Mouse (Mus musculus): ENCODE measurements around the gene Gm26558. TPM values are rescaled to one million over a fixed set of nuclear protein-coding genes. Genes with fewer than 3 reads are reported as not detected.

The Gm26558 gene
- 3.1 and 5.0 TPM in 2 replicates for polyA plus RNA-seq (2015; fragmentation: Nextera tagmentation; extraction: Ambion mirVana)

DNA sequence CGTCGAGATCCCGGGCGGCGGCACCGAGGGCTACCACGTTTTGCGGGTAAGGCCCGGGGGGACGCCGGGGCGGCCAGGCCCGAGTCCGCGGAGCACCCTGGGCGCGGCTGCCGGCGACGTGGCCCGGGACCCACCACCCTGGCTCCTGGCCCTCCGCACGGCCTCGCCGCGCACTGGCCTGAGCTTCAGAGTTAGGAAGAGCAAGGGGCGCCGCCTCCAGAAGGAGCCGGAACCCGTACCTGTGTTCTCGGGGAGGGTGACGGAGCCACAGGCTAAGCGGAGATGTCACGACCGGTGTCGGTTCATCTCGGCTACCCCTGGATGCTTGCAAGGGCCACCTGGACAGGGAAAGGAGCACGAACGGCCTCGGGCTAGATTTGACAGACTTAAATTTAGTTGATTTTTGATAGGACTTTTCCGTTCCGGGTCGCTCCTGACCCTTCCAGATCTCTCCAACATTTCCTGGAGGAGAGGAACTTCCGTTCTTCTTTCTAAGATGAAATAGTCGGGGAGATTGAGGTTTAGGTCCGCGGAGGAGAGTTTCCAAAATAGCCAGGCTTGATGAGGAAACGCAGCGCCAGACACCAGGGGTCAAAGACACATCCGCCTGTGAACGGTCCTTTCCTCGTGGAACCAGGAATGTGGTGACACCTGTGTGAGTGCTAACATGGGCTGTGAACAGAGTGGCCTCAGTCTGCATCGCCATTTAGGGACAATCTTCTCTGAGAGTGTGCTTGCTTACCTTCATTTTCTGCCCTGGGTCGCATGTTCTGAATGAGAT lies at the start of gene Gm26558:
Gene Gm26558 (minus strand): TSS at position 394 of the 781 bp plus-strand sequence.
- Histone ChIP-seq H3K9me3 (replicated peaks; ENCODE audit: low read length) (no peaks in the 10 kb centered on the region), H3K4me1 (replicated peaks; ENCODE audit: insufficient read depth, low read length) (peaks cover 9% of the 10 kb centered on the region; the same call in 1 of the 2 replicates), H3K9ac (ENCODE audit: low read depth, low read length) (peak within 1 kb of the TSS; percentile 98), H3K4me3 (replicated peaks; ENCODE audit: low read depth, low read length) (peak within 1 kb of the TSS; percentile 90), H3K27ac (peak within 1 kb of the TSS; percentile 97), H3K27me3 (ENCODE audit: insufficient read depth, low read length) (no peaks in the 10 kb centered on the region; the same call in 1 of the 2 replicates), H3K4me2 (ENCODE audit: low read length) (peak within 1 kb of the TSS; percentile 71), H3K36me3 (ENCODE audit: insufficient read depth, low read length) (no peaks in the 10 kb centered on the region)
- under 1% methylated on average over 50 of the region's 54 CpGs for WGBS
- peak; percentile 48 for DNase-seq (ENCODE audit: low spot score)
- TF ChIP-seq CTCF (IDR thresholded peaks at IDR 0.05; ENCODE audit: low read depth): no peak
- peak; percentile 82 for ATAC-seq (replicated peaks; ENCODE audit: low FRiP score, low read depth)

DNA sequence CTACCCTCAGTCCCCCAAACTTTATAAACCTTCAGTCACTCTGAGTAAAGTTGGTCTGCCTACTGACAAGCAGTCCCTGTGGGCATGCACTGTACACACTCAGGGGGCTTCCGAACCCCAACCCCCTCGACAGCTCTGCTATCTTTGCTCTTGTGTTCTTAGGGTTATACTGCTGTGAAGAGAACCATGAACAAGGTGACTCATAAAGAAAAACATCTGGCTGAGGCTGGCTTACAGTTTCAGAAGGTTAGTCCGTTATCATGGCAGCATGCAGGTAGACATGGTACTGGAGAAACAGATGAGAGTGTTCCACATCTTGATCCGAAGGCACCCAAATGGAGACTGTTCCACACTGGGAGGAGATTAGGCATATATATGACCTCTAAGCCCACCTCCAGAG lies 49.0 kb upstream of the Gm26558 start:
- no peak for TF ChIP-seq CTCF (IDR thresholded peaks at IDR 0.05; ENCODE audit: low read depth)
- H3K4me3 ChIP-seq (replicated peaks; ENCODE audit: low read depth, low read length): no peak overlapping the region
- no peaks in the 10 kb centered on the region for H3K27me3 ChIP-seq (ENCODE audit: insufficient read depth, low read length)
- WGBS: 92% methylated on average over 4 of the region's 4 CpGs
- ATAC-seq (replicated peaks; ENCODE audit: low FRiP score, low read depth): no peak
- no peak overlapping the region for H3K9ac ChIP-seq (ENCODE audit: low read depth, low read length)
- no peak overlapping the region for H3K4me2 ChIP-seq (ENCODE audit: low read length)
- no peaks in the 10 kb centered on the region for H3K4me1 ChIP-seq (replicated peaks; ENCODE audit: insufficient read depth, low read length)
- no peak for DNase-seq (ENCODE audit: low spot score)
- H3K27ac ChIP-seq: no peak overlapping the region
- peaks cover 31% of the 10 kb centered on the region; the same call in 1 of the 2 replicates for H3K36me3 ChIP-seq (ENCODE audit: insufficient read depth, low read length)
- no peaks in the 10 kb centered on the region for H3K9me3 ChIP-seq (replicated peaks; ENCODE audit: low read length)

DNA sequence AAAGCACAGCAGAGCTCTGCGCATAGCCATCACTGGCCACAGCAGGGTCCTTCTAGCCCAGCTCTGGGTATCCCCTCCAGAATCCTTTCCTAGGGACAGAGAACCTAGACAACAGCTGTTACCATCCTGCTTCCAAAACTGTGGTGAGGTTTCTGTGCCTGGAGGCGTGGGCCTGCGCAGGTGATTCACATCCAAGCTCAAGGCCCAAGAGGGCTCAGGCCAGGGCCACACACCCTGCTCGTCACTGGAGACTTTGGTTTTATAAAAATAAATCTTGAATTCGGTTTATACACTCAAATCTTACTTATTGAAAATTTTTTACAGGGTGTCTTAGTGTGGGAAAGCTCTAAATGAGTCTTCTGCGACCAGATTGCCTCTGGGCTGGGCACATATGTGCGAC lies 48.3 kb upstream of the Gm26558 start:
- no peak overlapping the region for H3K27ac ChIP-seq
- H3K9me3 ChIP-seq (replicated peaks; ENCODE audit: low read length): no peaks in the 10 kb centered on the region
- 95% methylated on average over 7 of the region's 7 CpGs for WGBS
- no peaks in the 10 kb centered on the region for H3K4me1 ChIP-seq (replicated peaks; ENCODE audit: insufficient read depth, low read length)
- H3K4me2 ChIP-seq (ENCODE audit: low read length): no peak overlapping the region
- H3K36me3 ChIP-seq (ENCODE audit: insufficient read depth, low read length): peaks cover 27% of the 10 kb centered on the region; the same call in 1 of the 2 replicates
- H3K9ac ChIP-seq (ENCODE audit: low read depth, low read length): no peak overlapping the region
- no peak for TF ChIP-seq CTCF (IDR thresholded peaks at IDR 0.05; ENCODE audit: low read depth)
- H3K27me3 ChIP-seq (ENCODE audit: insufficient read depth, low read length): no peaks in the 10 kb centered on the region
- no peak overlapping the region for H3K4me3 ChIP-seq (replicated peaks; ENCODE audit: low read depth, low read length)
- ATAC-seq (replicated peaks; ENCODE audit: low FRiP score, low read depth) (no peak), DNase-seq (ENCODE audit: low spot score) (no peak)

DNA sequence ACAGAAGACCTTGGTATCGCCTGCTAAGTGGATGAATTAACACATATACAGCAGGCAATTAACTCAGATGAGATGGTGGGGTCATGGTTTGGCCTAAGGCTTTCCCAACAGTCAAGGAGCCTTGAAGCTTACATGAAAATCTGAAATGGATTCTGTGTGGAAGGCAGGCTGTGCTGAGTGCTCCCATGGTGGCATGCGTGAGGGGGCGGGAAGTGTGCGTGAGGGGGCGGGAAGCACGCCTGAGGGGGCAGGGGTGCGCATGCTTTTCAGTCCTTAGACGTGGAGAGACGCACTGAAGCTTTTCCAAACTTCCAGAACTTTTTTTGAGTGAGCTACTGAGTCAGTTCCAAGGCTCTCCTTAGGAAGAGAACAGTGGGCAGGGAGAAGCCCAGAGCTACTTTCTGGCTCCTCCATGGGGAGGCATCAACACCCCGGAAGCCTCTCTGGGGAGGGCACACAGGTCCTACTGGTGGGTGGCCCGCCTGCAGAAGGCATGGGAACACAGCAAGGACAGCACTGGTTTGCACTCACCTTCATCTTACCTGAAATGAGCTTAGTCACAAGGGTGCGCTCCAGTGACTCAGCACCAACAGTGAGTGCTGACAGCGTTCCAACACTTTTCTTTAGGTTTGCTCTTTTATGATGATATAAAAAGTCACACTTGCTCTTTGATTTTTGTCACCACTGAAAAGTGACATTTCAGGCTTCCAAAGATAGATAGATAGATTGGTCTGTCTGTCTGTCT lies 47.2 kb upstream of the Gm26558 start:
- 0 out of 2 replicates have a peak, but pooled peaks cover 3% of the 10 kb centered on the region for H3K4me1 ChIP-seq (replicated peaks; ENCODE audit: insufficient read depth, low read length)
- H3K9me3 ChIP-seq (replicated peaks; ENCODE audit: low read length): no peaks in the 10 kb centered on the region
- H3K4me2 ChIP-seq (ENCODE audit: low read length): no peak overlapping the region
- H3K9ac ChIP-seq (ENCODE audit: low read depth, low read length): no peak overlapping the region
- peaks cover 20% of the 10 kb centered on the region; the same call in 1 of the 2 replicates for H3K36me3 ChIP-seq (ENCODE audit: insufficient read depth, low read length)
- no peak for TF ChIP-seq CTCF (IDR thresholded peaks at IDR 0.05; ENCODE audit: low read depth)
- H3K4me3 ChIP-seq (replicated peaks; ENCODE audit: low read depth, low read length): no peak overlapping the region
- no peak for DNase-seq (ENCODE audit: low spot score)
- no peak overlapping the region for H3K27ac ChIP-seq
- WGBS: 61% methylated on average over 13 of the region's 13 CpGs
- H3K27me3 ChIP-seq (ENCODE audit: insufficient read depth, low read length): no peaks in the 10 kb centered on the region
- ATAC-seq (replicated peaks; ENCODE audit: low FRiP score, low read depth): no peak

DNA sequence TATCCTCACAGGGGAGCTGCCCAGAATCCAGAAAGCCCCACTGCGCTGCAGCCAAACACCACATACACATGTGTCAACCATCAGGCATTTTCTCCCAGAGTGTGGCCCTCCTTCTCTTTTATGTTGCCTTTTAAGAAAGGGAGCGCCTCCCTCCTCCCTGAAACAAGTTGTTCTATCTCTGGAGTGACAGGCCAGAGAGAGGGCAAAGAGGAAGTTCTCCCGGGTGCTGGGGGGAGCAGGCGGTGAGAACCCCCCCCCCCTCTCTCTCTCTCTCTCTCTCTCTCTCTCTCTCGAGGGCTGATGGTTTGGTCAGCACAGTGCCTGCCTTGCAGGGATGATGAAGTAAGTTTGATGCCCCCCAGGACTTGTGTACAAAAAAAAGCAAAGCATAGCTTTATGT lies 40.5 kb upstream of the Gm26558 start:
- no peak for ATAC-seq (replicated peaks; ENCODE audit: low FRiP score, low read depth)
- Histone ChIP-seq H3K9me3 (replicated peaks; ENCODE audit: low read length) (no peaks in the 10 kb centered on the region), H3K36me3 (ENCODE audit: insufficient read depth, low read length) (no peaks in the 10 kb centered on the region), H3K4me1 (replicated peaks; ENCODE audit: insufficient read depth, low read length) (0 out of 2 replicates have a peak, but pooled peaks cover 3% of the 10 kb centered on the region), H3K9ac (ENCODE audit: low read depth, low read length) (no peak overlapping the region), H3K27ac (no peak overlapping the region), H3K4me3 (replicated peaks; ENCODE audit: low read depth, low read length) (no peak overlapping the region), H3K27me3 (ENCODE audit: insufficient read depth, low read length) (no peaks in the 10 kb centered on the region), H3K4me2 (ENCODE audit: low read length) (no peak overlapping the region)
- DNase-seq (ENCODE audit: low spot score): no peak
- 45% methylated on average over 5 of the region's 5 CpGs for WGBS
- TF ChIP-seq CTCF (IDR thresholded peaks at IDR 0.05; ENCODE audit: low read depth): no peak

DNA sequence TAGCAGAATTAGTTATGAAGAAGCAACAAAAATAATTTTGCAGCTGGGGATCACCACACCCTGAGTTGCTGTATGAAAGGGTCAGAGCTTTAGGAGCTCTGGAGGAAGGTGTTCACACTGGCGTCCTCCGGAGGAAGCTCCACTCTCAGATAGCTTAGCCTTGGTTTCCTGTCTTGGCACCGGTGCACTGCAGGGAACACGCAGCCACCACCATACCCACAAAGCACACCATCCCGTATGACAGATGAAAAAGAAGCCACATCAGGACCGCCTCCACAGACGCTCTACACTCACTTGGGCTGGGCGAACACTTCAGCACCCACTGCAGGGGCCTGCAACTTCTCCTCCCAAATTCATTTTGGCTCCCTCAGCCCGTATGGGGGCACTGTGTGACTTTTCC lies 39.7 kb upstream of the Gm26558 start:
- DNase-seq (ENCODE audit: low spot score) (no peak), ATAC-seq (replicated peaks; ENCODE audit: low FRiP score, low read depth) (no peak)
- Histone ChIP-seq H3K4me1 (replicated peaks; ENCODE audit: insufficient read depth, low read length) (0 out of 2 replicates have a peak, but pooled peaks cover 3% of the 10 kb centered on the region), H3K9ac (ENCODE audit: low read depth, low read length) (no peak overlapping the region), H3K4me3 (replicated peaks; ENCODE audit: low read depth, low read length) (no peak overlapping the region), H3K36me3 (ENCODE audit: insufficient read depth, low read length) (no peaks in the 10 kb centered on the region), H3K9me3 (replicated peaks; ENCODE audit: low read length) (no peaks in the 10 kb centered on the region), H3K27ac (no peak overlapping the region), H3K27me3 (ENCODE audit: insufficient read depth, low read length) (no peaks in the 10 kb centered on the region), H3K4me2 (ENCODE audit: low read length) (no peak overlapping the region)
- no peak for TF ChIP-seq CTCF (IDR thresholded peaks at IDR 0.05; ENCODE audit: low read depth)
- WGBS: 59% methylated on average over 9 of the region's 9 CpGs

Data from kidney, postnatal 0 days (tissue).